Mouse (Mus musculus) CD8-positive naive resting alpha-beta T cell, adult 2 months (primary cell): ENCODE data around the gene Crebl2.

Source experiments
- DNase-seq, 2 experiments: peaks; one replicate each; pipeline ENCODE4 v3.0.0; 2022; ENCODE audit warnings: low read depth in 2 of 2, low spot score in 2 of 2

Crebl2 gene

GRCm38 (mm10) chr6:134829786-134830700, at the start of gene Crebl2:
Gene Crebl2 (plus strand): TSS chr6:134830154.
- DNase-seq: peak; percentile 95 to 97

DNA sequence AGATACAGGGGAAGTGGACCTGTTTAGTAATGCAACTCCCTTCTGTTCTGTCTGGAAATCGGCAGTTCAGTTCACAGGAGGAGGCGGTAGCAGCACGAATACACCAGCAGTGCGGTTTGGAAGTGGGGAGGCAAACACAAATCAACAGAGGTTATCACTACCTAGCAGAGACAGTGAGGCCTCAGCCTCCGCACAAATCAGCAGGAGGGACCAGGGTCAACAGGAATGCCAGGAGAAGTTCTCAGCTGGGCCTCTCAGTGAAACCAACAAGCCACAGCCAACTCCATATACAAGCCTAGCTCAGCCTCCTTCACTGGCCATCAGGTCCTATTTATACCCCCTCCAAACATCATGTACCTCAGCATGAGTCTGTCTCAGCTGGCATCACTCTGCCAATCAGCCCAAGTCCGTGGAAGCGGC, 48.5 kb upstream of the Crebl2 start:
- DNase-seq: no peak

- no peak for DNase-seq
Observed at GRCm38 (mm10) chr6:134782900-134783299, 47.1 kb upstream of the Crebl2 start.

- no peak for DNase-seq
Observed at GRCm38 (mm10) chr6:134786426-134786825, 43.5 kb upstream of the Crebl2 start.

GRCm38 (mm10) chr6:134789100-134789499, 40.9 kb upstream of the Crebl2 start:
- no peak for DNase-seq

GRCm38 (mm10) chr6:134791251-134792118, 38.5 kb upstream of the Crebl2 start:
- peak in 1 of 2 experiments; percentile 21 for DNase-seq

- peak; percentile 68 to 70 for DNase-seq
Observed at GRCm38 (mm10) chr6:134792141-134793045, 37.6 kb upstream of the Crebl2 start, which contains the start of gene Dusp16. Gene Dusp16 (minus strand): TSS chr6:134792625.

DNA sequence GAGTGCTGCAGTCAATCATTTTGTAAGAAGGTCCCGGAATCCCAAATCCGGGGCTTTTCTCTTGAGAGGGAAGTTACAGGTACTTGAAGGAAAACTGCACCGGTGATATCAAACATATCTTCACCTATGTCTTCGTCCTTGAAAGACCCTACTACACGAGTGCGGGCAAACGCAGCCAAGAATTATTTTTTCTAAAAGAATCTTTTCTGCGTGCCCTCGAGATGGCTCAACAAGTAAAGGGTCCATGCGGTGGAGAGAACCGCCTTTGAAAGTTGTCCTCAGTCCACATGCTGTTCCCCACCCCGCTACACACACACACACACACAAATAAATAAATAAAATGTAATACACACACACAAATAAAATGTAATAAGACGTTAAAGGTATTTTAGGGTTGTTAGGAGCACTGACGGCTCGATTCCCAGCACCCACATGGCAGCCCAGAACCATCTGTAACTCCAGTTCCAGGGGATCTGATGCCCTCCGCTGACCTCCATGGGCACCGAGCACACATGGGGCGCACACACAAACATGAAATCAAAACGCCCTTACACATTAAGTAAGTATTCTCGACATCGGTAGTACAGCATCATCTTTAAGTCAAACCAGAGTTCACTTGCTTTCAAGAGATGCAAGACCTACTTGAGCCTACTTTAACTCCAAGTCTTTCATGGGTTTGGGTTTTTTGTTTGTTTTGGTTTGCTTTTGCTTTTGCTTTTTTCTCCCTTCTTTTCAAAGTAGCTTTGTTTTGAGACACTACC, 36.7 kb upstream of the Crebl2 start:
- no peak for DNase-seq

- peak; percentile 73 to 81 for DNase-seq
Observed at GRCm38 (mm10) chr6:134793911-134794520, 35.9 kb upstream of the Crebl2 start.

GRCm38 (mm10) chr6:134796297-134796696, 33.7 kb upstream of the Crebl2 start:
- DNase-seq: no peak

- DNase-seq: no peak
Observed at GRCm38 (mm10) chr6:134801483-134801882, 28.5 kb upstream of the Crebl2 start.

DNA sequence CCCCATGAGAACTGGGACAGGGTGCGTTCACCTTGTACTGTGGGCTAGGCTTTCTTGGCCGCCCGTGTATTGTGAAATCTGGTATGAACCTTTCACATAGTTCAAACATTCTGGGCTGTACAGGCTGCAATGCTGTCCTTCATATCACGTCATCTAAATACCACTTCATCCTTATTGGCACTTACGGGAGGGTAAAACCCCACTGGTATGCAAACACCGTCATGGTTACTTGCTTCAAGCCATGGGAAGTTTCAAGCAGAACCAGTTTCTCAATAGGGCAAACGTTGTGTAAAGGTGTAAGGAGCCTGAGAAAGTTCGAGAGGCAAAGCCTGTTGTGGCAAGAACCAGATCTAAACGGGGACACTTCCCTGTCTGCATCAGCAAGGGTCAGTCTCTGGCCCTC, 27.3 kb upstream of the Crebl2 start:
- DNase-seq: no peak

DNA sequence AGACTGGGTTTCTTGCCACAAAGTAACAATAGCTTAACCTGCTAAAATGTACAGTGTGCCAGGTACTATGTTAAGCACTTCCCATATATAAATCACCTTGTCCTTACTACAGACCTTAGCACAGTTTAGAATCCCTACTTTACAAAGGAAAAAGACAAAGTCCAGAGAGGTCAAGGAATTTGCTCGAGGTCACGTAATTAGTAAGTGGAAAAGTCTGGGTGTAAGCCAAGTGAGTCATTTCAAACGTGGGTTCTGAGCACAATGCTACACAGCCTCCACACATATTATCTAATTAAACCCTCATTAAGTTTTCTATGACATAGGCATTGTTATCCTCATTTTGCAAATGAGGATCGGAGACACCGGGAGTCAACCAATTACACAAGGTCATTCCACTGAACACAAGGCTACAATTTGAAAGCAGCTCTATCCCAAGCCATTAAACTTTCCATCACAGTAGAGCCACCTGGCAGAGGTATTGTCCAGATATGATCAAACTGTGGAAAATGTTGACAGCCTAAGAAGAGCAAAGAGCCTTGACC, 25.1 kb upstream of the Crebl2 start:
- DNase-seq: no peak

GRCm38 (mm10) chr6:134806130-134806529, 23.8 kb upstream of the Crebl2 start:
- DNase-seq: no peak

DNA sequence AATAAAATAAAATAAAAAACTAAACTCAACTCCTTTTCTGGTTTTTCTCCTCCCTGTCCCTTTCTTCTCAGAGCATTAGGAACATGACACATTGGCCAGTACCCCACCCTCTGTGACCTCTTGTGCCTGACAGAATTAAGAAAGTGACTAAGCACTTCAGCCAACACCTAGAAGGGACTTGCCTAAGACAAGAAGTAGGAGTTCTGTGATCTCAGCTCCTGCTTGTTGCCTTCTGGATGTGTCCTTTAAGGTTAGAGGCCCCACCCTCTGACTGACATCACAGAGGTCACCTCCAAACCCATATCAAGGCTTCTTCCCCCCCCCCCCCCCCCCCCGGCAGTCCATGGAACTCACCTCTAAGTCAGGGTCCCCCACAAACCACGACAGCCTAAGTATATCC, 22.9 kb upstream of the Crebl2 start:
- no peak for DNase-seq

- no peak for DNase-seq
Observed at GRCm38 (mm10) chr6:134807794-134808193, 22.2 kb upstream of the Crebl2 start.

DNA sequence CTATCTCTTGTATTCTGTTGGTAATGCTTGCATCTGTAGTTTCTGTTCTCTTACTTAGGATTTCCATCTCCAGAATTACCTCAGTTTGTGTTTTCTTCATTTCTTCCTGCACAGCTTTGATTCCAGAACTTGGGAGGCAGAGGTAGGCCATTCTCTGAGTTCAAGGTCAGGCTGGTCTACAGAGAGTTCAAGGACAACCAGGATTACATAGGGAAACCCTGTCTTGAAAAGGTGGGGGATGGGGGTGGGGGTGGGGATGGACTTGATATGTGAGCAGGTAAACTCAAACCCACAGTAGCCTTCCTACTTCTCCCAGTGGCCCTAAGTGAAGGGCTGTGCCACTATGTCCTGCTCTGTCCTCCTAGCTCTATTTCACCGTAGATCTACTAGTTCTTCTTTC, 16.9 kb upstream of the Crebl2 start:
- DNase-seq: no peak

DNA sequence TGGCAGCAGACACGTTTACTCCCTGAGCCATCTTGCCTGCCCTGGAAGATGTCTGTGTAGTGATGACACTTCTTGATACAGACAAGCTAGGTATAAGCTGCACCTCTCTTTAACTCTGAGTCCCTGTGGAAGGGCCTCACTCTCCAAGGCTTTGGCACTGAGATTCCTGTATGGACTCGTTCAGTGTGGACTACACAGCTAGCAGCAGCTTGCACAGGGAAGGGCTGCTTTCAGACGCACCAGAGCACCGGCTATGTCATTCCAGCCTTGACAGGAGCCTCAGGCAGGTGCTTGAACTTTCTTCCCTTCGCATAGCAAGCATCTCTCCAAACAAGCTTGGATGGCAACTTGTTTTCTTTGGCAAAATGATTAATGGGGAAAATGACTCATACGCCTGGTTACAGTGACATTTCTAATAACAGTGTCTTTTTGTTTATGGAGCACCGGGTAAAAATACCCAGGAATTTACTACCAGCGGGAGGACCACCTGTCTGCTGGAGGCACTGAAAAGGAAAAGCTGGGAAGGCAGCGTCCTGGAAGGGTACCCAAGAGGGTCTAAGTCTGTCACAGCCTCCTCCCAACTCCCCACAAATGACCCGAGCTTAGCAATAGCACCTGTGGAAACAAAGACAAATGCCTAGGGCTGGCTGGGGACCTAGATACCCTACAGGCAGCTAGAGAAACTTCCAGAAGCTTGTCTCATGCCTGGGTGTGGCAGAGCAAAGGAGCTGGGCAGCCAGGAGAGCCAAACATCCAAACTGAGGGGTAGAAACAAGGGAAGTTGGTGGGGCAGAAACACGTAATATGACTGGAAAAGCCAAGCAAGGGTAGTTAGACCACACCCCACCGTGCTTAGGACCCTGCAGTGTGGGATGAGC, 12.7 kb upstream of the Crebl2 start:
- DNase-seq: no peak
